Mouse (Mus musculus): ENCODE data around the gene Hs2st1.

- no peak for TF ChIP-seq CTCF (IDR thresholded peaks at IDR 0.05; ENCODE audit: insufficient read depth, low read depth, low read length)
- no peak for TF ChIP-seq POLR2A (IDR thresholded peaks at IDR 0.05; ENCODE audit: insufficient read depth, low read depth, low read length)
Measured at GRCm38 (mm10) chr3:144428514-144429431, 141.2 kb downstream of the Hs2st1 start.

Data from olfactory bulb, adult 2 months (tissue).